Mouse (Mus musculus) R1 (cell line): ENCODE data around the gene Gcnt2.
"Not testable (repeated sequence)": the region's sequence is repeated elsewhere in the genome, so short reads cannot be mapped to it uniquely, and the experiment has no call there.

Experiments
- DNase-seq: peaks from one replicate; pipeline ENCODE4 v3.0.0-alpha.2; 2018; ENCODE audit warnings: low read depth, low spot score

Gcnt2 gene

GRCm38 (mm10) chr13:40868844-40869587 is 9.5 kb downstream of the Gcnt2 start:
- DNase-seq = peak; percentile 99

GRCm38 (mm10) chr13:40874021-40874420 is 14.5 kb downstream of the Gcnt2 start:
- DNase-seq = no peak

- no peak for DNase-seq
Measured at GRCm38 (mm10) chr13:40875415-40875814, 15.9 kb downstream of the Gcnt2 start.

- DNase-seq = no peak
Measured at GRCm38 (mm10) chr13:40877589-40877988, 18.0 kb downstream of the Gcnt2 start.

GRCm38 (mm10) chr13:40880557-40880956 is 21.0 kb downstream of the Gcnt2 start:
- DNase-seq = peak; percentile 88

GRCm38 (mm10) chr13:40882606-40883005 is 23.1 kb downstream of the Gcnt2 start:
- DNase-seq = no peak

- peak; percentile 34 for DNase-seq
Measured at GRCm38 (mm10) chr13:40883903-40884302, 24.3 kb downstream of the Gcnt2 start.

GRCm38 (mm10) chr13:40884878-40885277 is 25.3 kb downstream of the Gcnt2 start:
- DNase-seq = no peak

- peak; percentile 23 for DNase-seq
Measured at GRCm38 (mm10) chr13:40885935-40886642, 26.5 kb downstream of the Gcnt2 start.

- DNase-seq = peak; percentile 97
Measured at GRCm38 (mm10) chr13:40886643-40887381, 27.3 kb downstream of the Gcnt2 start.

- no peak for DNase-seq
Measured at GRCm38 (mm10) chr13:40890595-40890994, 31.0 kb downstream of the Gcnt2 start.

- not testable (repeated sequence) for DNase-seq
Measured at GRCm38 (mm10) chr13:40891369-40891768, 31.8 kb downstream of the Gcnt2 start.

- no peak for DNase-seq
Measured at GRCm38 (mm10) chr13:40892043-40892442, 32.5 kb downstream of the Gcnt2 start.

- DNase-seq = no peak
Measured at GRCm38 (mm10) chr13:40892547-40892946, 33.0 kb downstream of the Gcnt2 start.

GRCm38 (mm10) chr13:40893573-40893972 is 34.0 kb downstream of the Gcnt2 start:
- DNase-seq = peak; percentile 60

GRCm38 (mm10) chr13:40898049-40898690 is 38.6 kb downstream of the Gcnt2 start:
- peak; percentile 76 for DNase-seq

- peak; percentile 35 for DNase-seq
Measured at GRCm38 (mm10) chr13:40898698-40899097, 39.1 kb downstream of the Gcnt2 start.

- no peak for DNase-seq
Measured at GRCm38 (mm10) chr13:40899349-40899993, 39.9 kb downstream of the Gcnt2 start.

GRCm38 (mm10) chr13:40899994-40900970 is 40.7 kb downstream of the Gcnt2 start:
- DNase-seq = no peak

- no peak for DNase-seq
Measured at GRCm38 (mm10) chr13:40901263-40901662, 41.7 kb downstream of the Gcnt2 start.
